Mouse (Mus musculus) thymus, postnatal 4 days (tissue): ENCODE measurements around the gene Olfr1440.

ENCODE experiments used
- DNase-seq: peaks from one replicate; pipeline ENCODE4 v3.0.0; 2021

The Olfr1440 gene

GRCm38 (mm10) chr19:12386979-12387378 is at the start of gene Olfr1440:
Gene Olfr1440 (plus strand): TSS chr19:12387279.
- no peak for DNase-seq

GRCm38 (mm10) chr19:12373004-12373403 is 14.1 kb upstream of the Olfr1440 start:
- no peak for DNase-seq

DNA sequence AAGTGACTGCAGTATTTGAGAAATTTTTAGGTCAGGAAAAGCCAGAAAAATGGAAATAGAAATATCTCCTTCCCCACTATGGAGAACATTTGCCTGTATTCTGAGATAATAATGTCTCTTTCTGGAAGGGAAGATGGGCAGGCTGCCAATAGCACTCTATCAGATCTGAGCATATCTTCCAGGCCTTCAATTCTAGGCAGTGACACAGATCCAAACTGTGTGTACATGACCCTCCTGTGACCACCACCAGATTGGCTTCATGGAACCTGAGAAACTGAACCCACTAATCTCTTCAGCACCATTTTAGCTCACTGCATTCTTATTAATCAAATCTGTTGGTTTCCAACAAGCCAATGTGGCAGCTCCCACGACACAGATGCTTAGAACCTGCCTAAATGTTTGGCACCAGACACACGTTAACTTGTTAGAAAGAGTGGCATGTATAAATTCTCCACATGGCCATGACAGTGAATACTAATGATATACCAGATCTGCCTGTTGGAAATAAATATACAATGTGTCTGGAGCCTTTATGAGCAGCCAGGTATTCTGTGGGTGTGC is 12.5 kb upstream of the Olfr1440 start:
- DNase-seq = no peak

- no peak for DNase-seq
These were observed 26.7 kb downstream of the Olfr1440 start for GRCm38 (mm10) chr19:12413737-12414136.

GRCm38 (mm10) chr19:12417361-12417760 is 30.3 kb downstream of the Olfr1440 start, which contains the start of gene Olfr1441:
Gene Olfr1441 (plus strand): TSS chr19:12417433.
- no peak for DNase-seq

DNA sequence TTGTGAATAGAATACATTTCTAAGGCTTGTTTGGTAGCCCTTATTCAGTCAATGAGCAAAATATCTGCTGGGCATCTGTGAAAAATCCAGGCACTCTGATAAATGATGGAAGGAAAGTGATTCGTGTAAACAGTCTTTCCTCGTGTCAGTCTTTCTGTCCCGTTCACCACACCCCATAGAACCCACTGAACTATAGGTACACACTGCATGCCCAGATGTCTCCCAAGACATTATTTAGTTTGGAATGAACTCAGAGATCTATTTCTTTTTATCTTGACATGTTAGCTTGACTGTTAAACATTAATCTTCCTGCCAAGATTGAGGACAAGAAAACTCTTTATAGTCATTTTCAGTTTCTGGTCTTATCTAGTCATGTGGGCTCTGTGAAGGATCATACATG is 31.2 kb downstream of the Olfr1440 start:
- DNase-seq = no peak

DNA sequence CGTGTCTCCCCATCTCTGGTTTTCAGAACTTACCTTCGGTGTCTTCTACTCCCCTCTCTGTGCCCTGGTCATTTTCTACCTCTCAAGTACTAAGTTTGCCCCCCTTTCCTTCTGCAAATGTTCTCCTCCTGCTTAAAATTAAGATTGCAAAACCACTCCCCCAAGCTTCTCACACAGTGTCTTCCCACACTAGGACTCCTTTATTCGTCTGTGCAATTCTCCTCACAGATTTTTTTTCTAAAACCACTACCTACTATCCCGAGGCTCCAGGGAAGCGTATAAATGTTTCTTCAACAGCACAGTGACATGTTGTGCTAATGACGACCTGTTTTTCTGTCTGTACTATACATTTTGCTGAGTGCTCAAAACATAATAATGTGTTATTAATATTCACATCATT is 33.5 kb downstream of the Olfr1440 start:
- no peak for DNase-seq

GRCm38 (mm10) chr19:12421680-12422079 is 34.6 kb downstream of the Olfr1440 start:
- DNase-seq = no peak

DNA sequence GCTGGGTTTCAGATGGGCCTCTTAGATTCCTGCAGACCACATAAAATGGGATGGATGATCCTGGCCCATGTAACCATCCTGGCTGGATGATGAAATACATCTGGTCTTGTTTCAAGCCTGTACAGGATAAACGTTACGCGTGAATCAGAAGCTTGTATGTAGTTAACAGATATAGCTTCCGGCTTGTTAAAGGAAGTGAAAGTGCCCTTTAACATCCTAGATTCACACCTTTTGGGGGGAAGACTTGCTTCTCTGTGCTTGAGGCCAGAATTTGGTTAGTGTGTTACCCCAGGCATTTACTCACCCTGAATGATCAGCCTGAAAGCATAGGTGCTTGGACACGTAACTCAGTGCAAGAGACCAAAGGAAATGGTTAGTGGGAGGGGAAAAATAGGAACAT is 40.0 kb downstream of the Olfr1440 start:
- DNase-seq = no peak

DNA sequence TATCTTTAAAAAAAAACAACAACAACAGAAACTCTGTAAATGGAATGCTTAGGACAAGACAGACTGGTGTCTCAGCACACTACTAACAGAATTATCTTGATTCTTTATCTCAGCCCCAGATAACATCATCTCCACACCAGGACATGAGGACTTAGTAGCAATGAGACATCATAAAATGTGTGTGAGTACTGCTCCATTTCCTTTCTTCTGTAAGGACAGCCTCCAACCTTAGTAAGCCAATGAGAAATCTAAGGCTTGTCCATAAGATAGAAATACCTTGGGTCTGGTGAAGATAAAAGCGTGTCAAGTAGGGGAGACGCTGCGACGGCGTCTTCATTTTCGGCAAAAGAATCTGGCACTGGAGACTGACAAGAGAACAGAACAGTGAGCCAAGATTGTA is 40.5 kb downstream of the Olfr1440 start, which contains the start of gene Pfpl:
Pfpl (plus strand) TSS at position 301 of the 400 bp plus-strand sequence.
- DNase-seq = no peak

GRCm38 (mm10) chr19:12433033-12433432 is 46.0 kb downstream of the Olfr1440 start:
- no peak for DNase-seq

- no peak for DNase-seq
These were observed 47.9 kb downstream of the Olfr1440 start for GRCm38 (mm10) chr19:12435011-12435416.

DNA sequence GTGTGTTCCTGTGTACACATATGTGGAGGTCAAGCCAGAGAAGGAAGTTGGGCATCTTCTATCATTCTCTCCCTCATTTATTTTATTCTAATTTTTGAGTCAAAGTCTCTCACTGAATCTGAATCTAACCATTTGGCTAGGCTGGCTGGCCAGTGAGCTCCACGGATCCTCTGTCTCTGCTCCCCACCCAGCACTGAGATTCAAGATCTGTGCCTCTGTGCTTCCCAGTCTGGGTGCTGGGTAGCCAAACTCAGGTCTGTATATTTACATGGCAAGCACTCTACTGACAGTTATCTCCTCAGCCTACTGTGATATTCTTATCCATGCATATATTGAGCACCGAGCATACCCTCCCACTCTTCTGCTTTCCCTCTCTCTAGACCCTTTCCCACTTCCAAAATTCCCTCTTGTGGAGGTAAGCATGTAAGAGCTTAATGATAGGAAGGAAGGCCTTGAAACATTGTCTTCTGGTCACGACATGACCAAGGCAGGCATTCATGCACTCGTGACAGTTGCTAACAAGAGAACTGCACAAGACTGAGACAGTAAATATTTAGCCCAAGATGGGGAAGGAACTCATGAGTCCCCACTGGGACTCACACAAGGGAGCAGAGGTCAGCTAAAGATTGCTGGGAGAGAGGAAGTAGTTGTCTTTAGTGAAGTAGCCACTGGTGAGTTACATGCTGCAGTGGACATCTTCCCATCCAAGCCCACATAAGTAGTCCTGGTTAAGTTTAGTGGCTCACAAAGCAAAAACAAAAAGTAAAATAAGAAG is 48.9 kb downstream of the Olfr1440 start:
- no peak for DNase-seq

- DNase-seq = no peak
These were observed 52.5 kb downstream of the Olfr1440 start for GRCm38 (mm10) chr19:12439581-12439980.

GRCm38 (mm10) chr19:12440103-12440725 is 53.1 kb downstream of the Olfr1440 start:
- no peak for DNase-seq

GRCm38 (mm10) chr19:12442560-12442959 is 55.5 kb downstream of the Olfr1440 start:
- no peak for DNase-seq

GRCm38 (mm10) chr19:12445014-12445413 is 57.9 kb downstream of the Olfr1440 start:
- no peak for DNase-seq
